Mouse (Mus musculus) liver, embryonic 16.5 days (tissue): ENCODE data around the gene Prrx1. TPM values are rescaled to one million over a fixed set of nuclear protein-coding genes. Genes with fewer than 3 reads are reported as not detected.

Experiments
- ATAC-seq: fragments of 200-750 bp; cut with Nextera tagmentation; 2 replicates; pipeline ENCODE4 v1.8.0; 2017; ENCODE audit warnings: low read depth, mild to moderate bottlenecking, moderate number of reproducible peaks, moderate library complexity
- H3K27ac ChIP-seq: fragments of 300-500 bp; sonication (generic); 2 replicates; pipeline ENCODE4 v1.5.1; 2014; ENCODE audit warnings: mild to moderate bottlenecking, low read length
- H3K27me3 ChIP-seq: fragments of 300-500 bp; sonication (generic); 2 replicates; pipeline ENCODE4 v1.6.1; 2014; ENCODE audit warnings: low read depth, low read length, mixed read lengths; ENCODE audit not compliant: control insufficient read depth, insufficient read depth
- H3K36me3 ChIP-seq: fragments of 300-500 bp; sonication (generic); 2 replicates; pipeline ENCODE4 v1.6.1; 2014; ENCODE audit warnings: mild to moderate bottlenecking; ENCODE audit not compliant: control insufficient read depth, insufficient read depth
- H3K4me1 ChIP-seq: fragments of 300-500 bp; sonication (generic); 2 replicates; pipeline ENCODE4 v1.6.1; 2014; ENCODE audit warnings: low read depth, low read length, mixed read lengths; ENCODE audit not compliant: control insufficient read depth
- H3K4me2 ChIP-seq: fragments of 300-500 bp; sonication (generic); 2 replicates; pipeline ENCODE4 v1.6.1; 2014; ENCODE audit warnings: low read depth, low read length, mixed read lengths
- H3K4me3 ChIP-seq: fragments of 300-500 bp; sonication (generic); 2 replicates; pipeline ENCODE4 v1.5.1; 2014; ENCODE audit warnings: low read depth, mild to moderate bottlenecking, low read length
- H3K9ac ChIP-seq: fragments of 300-500 bp; sonication (generic); 2 replicates; pipeline ENCODE4 v1.6.1; 2014; ENCODE audit warnings: low read depth, low read length
- H3K9me3 ChIP-seq: fragments of 300-500 bp; sonication (generic); replicated peaks from 2 replicates; pipeline ENCODE4 v1.6.1; 2016; ENCODE audit warnings: low read length; ENCODE audit not compliant: control insufficient read depth
- WGBS: fragments of 180-500 bp; shearing (Covaris S2); extraction: QIAGEN DNeasy Blood & Tissue Kit; methylation state at CpG from one replicate; pipeline ENCODE4 v1.1.7; 2014; ENCODE audit not compliant: insufficient replicate concordance; 5-methylcytosine and 5-hydroxymethylcytosine counted together
- polyA plus RNA-seq: library from polyadenylated mRNA; unstranded; fragments of >200 nt; fragmentation: Nextera tagmentation; extraction: Ambion mirVana; gene quantifications from 2 replicates; pipeline ENCODE4 v1.2.1, GENCODE M21; 2015

The Prrx1 gene
- polyA plus RNA-seq, 1 experiment from 2014 or later = 0.28 TPM

DNA sequence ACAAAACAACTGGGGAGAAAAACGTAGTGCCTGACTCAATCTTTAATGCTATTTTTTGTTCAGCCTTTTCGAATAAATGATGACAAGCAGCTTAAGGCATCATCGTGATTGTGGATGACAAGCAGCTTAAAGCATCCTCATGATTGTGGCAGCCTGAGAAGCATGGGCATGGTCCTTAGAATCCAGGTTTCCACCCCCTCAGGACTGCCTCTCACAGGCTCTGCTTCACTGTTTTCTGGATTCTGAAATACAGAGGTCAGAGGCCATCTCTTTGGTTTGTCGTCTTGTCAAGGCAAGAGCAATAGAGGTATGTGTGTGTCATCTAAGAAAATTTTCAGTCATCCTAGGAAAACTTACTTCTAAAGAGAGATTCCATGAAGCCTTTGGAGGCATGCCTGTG is 60.7 kb downstream of the Prrx1 start:
- Histone ChIP-seq H3K27ac (no peak overlapping the region), H3K4me3 (no peak overlapping the region), H3K27me3 (no peaks in the 10 kb centered on the region), H3K4me1 (no peaks in the 10 kb centered on the region), H3K9me3 (no peaks in the 10 kb centered on the region), H3K36me3 (no peaks in the 10 kb centered on the region), H3K4me2 (no peak overlapping the region), H3K9ac (no peak overlapping the region)
- no peak for ATAC-seq
- 58% methylated on average over 4 of the region's 4 CpGs for WGBS

DNA sequence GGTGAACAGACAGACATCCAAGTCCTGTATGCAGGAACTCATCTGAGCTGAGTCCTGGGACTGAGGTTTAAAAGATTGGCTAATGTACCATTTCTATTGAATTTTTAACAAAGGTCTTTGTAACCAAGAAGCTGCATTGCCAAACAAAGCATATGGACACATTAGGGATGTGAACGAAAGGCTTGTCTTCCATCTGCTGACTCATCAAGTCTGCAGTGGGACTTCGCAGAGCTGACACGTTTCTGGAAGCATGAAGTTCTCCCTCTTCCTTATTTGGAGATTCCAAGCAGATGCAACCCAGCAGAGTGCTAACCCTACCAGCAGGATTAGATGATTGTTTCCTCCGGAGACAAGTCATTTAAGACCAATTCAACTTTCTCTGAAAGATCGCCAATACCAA is 61.2 kb downstream of the Prrx1 start:
- Histone ChIP-seq H3K4me2 (no peak overlapping the region), H3K4me3 (no peak overlapping the region), H3K27me3 (no peaks in the 10 kb centered on the region), H3K4me1 (no peaks in the 10 kb centered on the region), H3K36me3 (no peaks in the 10 kb centered on the region), H3K9me3 (no peaks in the 10 kb centered on the region), H3K27ac (no peak overlapping the region), H3K9ac (no peak overlapping the region)
- 61% methylated on average over 5 of the region's 5 CpGs for WGBS
- ATAC-seq = no peak

DNA sequence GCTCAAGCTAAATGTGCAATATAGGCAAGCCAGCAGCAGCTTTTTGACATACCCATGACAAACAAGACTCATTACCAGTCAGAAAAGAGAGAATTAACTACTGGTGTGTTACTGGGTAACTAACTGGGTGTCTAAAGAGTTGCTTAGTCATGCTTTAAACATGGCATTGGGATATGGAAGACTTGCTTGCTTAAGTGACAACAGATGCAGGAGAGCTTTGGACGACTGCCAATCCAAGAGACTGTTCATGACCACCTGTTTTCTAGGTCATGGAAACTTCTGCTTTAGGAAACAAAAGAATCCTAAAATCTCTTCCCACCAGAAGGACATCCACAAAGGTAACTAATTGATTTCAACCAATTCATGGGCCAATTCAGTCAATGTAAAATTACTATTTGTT is 61.7 kb downstream of the Prrx1 start:
- H3K4me1 ChIP-seq = no peaks in the 10 kb centered on the region
- no peaks in the 10 kb centered on the region for H3K36me3 ChIP-seq
- no peak overlapping the region for H3K4me3 ChIP-seq
- no peaks in the 10 kb centered on the region for H3K27me3 ChIP-seq
- 48% methylated on average over 1 of the region's 1 CpGs for WGBS
- H3K9me3 ChIP-seq = no peaks in the 10 kb centered on the region
- H3K9ac ChIP-seq = no peak overlapping the region
- H3K27ac ChIP-seq = no peak overlapping the region
- H3K4me2 ChIP-seq = no peak overlapping the region
- no peak for ATAC-seq

GRCm38 (mm10) chr1:163238950-163239349 is 74.6 kb downstream of the Prrx1 start:
- WGBS = 58% methylated on average over 4 of the region's 4 CpGs

GRCm38 (mm10) chr1:163231230-163231629 is 82.3 kb downstream of the Prrx1 start:
- Histone ChIP-seq H3K9ac (no peak overlapping the region), H3K9me3 (no peaks in the 10 kb centered on the region), H3K4me2 (no peak overlapping the region), H3K4me3 (no peak overlapping the region), H3K27me3 (no peaks in the 10 kb centered on the region), H3K36me3 (no peaks in the 10 kb centered on the region), H3K4me1 (no peaks in the 10 kb centered on the region), H3K27ac (no peak overlapping the region)
- 43% methylated on average over 3 of the region's 3 CpGs for WGBS
- no peak for ATAC-seq

More at GRCm38 (mm10) chr1:163238950-163239349, 74.6 kb downstream of the Prrx1 start:
- Histone ChIP-seq H3K4me1 (no peaks in the 10 kb centered on the region), H3K27ac (no peak overlapping the region), H3K4me3 (no peak overlapping the region), H3K36me3 (no peaks in the 10 kb centered on the region), H3K9me3 (no peaks in the 10 kb centered on the region), H3K27me3 (no peaks in the 10 kb centered on the region), H3K4me2 (no peak overlapping the region), H3K9ac (no peak overlapping the region)
- no peak for ATAC-seq

GRCm38 (mm10) chr1:163226271-163226670 is 87.2 kb downstream of the Prrx1 start:
- Histone ChIP-seq H3K4me3 (no peak overlapping the region), H3K4me2 (no peak overlapping the region), H3K9me3 (no peaks in the 10 kb centered on the region), H3K27ac (no peak overlapping the region), H3K9ac (no peak overlapping the region), H3K27me3 (no peaks in the 10 kb centered on the region), H3K36me3 (no peaks in the 10 kb centered on the region), H3K4me1 (no peaks in the 10 kb centered on the region)
- ATAC-seq = no peak
- WGBS = 64% methylated on average over 4 of the region's 4 CpGs

GRCm38 (mm10) chr1:163221767-163222166 is 91.7 kb downstream of the Prrx1 start:
- 87% methylated on average over 1 of the region's 1 CpGs for WGBS
- Histone ChIP-seq H3K9me3 (no peaks in the 10 kb centered on the region), H3K27me3 (no peaks in the 10 kb centered on the region), H3K9ac (no peak overlapping the region), H3K27ac (no peak overlapping the region), H3K4me3 (no peak overlapping the region), H3K4me2 (no peak overlapping the region), H3K36me3 (no peaks in the 10 kb centered on the region), H3K4me1 (no peaks in the 10 kb centered on the region)
- no peak for ATAC-seq

DNA sequence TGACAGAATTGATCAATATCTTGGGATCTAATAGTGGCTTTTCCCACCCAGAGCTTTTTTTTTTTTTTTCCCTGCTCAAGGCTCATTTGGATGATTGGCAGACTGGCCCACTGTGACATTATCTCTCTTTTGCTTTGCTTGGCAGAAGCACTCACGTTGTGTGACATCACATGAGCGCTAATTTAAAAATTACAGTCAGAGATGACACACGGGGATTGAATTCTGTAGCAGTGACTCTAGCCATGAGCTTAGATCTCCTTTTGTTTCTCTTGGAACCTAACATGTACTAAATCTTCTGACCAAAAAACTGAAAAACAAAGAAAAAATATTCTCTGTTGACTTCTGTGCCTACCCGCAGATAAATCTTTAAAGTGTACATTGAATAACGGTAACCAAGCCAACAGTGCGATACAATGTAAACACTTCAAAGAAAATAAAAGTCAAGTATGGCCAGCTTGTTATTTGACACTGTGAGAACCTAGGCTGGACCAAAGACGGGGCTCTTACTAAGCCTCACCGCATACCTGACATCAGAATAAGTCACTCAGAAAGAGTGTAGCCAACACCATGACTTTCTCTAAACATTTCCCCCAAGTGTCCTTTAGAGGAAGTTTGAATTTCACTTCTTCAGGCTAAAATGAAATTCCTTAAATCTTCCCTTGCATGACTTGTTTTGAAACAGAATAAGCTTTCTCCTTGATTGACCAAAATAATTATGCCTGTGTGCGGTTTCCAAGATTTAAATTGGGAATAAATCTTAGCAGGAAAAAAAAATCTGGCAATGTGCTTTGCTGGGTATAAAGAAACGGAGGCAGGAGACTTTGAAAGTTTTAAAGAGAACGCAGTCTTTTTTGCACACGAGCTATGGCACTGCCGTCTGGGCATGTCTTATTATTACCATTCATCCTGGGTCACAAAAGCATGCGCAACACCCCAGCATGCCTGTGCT is 104.3 kb downstream of the Prrx1 start:
- Histone ChIP-seq H3K4me3 (no peak overlapping the region), H3K9ac (no peak overlapping the region), H3K4me2 (no peak overlapping the region), H3K27ac (no peak overlapping the region), H3K9me3 (no peaks in the 10 kb centered on the region), H3K36me3 (no peaks in the 10 kb centered on the region), H3K27me3 (no peaks in the 10 kb centered on the region), H3K4me1 (no peaks in the 10 kb centered on the region)
- no peak for ATAC-seq
- whole genome bisulfite sequencing = 70% methylated on average over 14 of the region's 14 CpGs

DNA sequence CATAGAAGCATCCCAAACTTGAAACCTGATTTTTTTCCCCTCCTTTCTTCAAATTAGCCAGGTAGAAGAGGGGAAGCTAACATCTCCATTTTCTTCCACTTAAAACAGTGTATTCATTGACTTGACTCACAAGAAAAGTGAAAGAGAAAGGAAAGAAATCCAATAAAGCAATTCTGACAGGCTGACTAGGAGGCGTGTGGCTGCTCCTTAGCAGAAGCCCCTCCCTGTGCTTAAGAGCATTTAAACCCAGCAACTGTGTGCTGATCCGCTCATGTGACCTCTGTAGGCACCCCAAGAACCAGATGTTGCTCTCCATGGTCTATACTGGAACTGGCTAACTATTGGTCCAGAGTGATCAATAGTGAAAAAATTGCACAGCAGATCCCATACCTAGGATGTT is 114.7 kb downstream of the Prrx1 start:
- H3K9ac ChIP-seq = no peak overlapping the region
- no peak overlapping the region for H3K27ac ChIP-seq
- no peaks in the 10 kb centered on the region for H3K36me3 ChIP-seq
- no peaks in the 10 kb centered on the region for H3K9me3 ChIP-seq
- no peaks in the 10 kb centered on the region for H3K27me3 ChIP-seq
- ATAC-seq = no peak
- no peak overlapping the region for H3K4me3 ChIP-seq
- H3K4me1 ChIP-seq = no peaks in the 10 kb centered on the region
- 51% methylated on average over 2 of the region's 2 CpGs for WGBS
- no peak overlapping the region for H3K4me2 ChIP-seq
